ENCODE assay signal across 8 mouse cellular contexts in the genomic region with DNA sequence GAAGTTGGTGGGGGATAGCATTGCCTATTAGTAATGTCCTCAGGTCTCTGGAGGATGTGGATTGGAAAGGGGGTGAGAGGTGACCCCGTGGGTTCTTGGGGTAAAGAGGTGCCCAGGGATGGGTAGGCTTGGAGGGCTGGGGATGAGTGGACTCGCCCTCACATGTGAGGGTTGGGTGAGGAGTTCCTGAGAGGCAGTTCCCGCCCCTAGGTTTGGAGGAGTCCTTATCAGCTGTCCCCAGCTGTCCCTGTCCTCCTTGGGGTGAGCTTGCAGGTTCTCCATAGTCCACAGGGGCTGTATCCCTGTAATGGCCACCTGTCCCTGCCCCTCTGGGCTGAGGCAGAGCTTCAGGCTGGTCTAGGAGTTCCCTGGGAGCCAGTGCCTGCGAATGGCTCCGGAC. TPM values are rescaled to one million over a fixed set of nuclear protein-coding genes. Genes with fewer than 3 reads are reported as not detected.
A peak's percentile ranks its signal among the peaks of the same experiment; 100 is the strongest.
DNase-seq lines count a peak whose midpoint lies in the region; ATAC-seq and TF ChIP-seq lines count a peak whose summit lies in the region.

No protein-coding gene starts in this region.

- H3K27ac ChIP-seq in kidney, postnatal 0 days, result peak overlapping the region; percentile 57; the same call in 1 of the 2 replicates
- no peak overlapping the region for H3K27ac ChIP-seq in embryonic facial prominence, embryonic 12.5 days
- no peak overlapping the region for H3K27ac ChIP-seq in limb, embryonic 12.5 days
- H3K27ac ChIP-seq in spleen, adult 2 months (ENCODE audit: insufficient read depth, low read length), result peak overlapping the region; percentile 14; the same call in 1 of the 2 replicates

- no peak for TF ChIP-seq POLR2A in spleen, adult 2 months (IDR thresholded peaks at IDR 0.05; ENCODE audit: low read depth, low read length)

- H3K4me3 ChIP-seq in kidney, postnatal 0 days (replicated peaks; ENCODE audit: low read depth, low read length), result peak overlapping the region; percentile 68; the same call in 1 of the 2 replicates
- peak overlapping the region; percentile 81 for H3K4me3 ChIP-seq in embryonic facial prominence, embryonic 12.5 days
- H3K4me3 ChIP-seq in limb, embryonic 12.5 days (replicated peaks), result peak overlapping the region; percentile 73
- no peak overlapping the region for H3K4me3 ChIP-seq in spleen, adult 2 months (ENCODE audit: extremely low read depth, insufficient read depth, insufficient read length)

- H3K27me3 ChIP-seq in kidney, postnatal 0 days (ENCODE audit: insufficient read depth, low read length), result no peaks in the 10 kb centered on the region
- no peaks in the 10 kb centered on the region for H3K27me3 ChIP-seq in embryonic facial prominence, embryonic 12.5 days
- no peaks in the 10 kb centered on the region for H3K27me3 ChIP-seq in limb, embryonic 12.5 days
- H3K27me3 ChIP-seq in spleen, adult 2 months (ENCODE audit: control insufficient read depth, insufficient read depth, low read length), result no peaks in the 10 kb centered on the region

- no peaks in the 10 kb centered on the region for H3K9me3 ChIP-seq in kidney, postnatal 0 days (replicated peaks; ENCODE audit: low read length)
- no peaks in the 10 kb centered on the region for H3K9me3 ChIP-seq in embryonic facial prominence, embryonic 12.5 days
- no peaks in the 10 kb centered on the region for H3K9me3 ChIP-seq in limb, embryonic 12.5 days

- peaks cover 22% of the 10 kb centered on the region for H3K36me3 ChIP-seq in kidney, postnatal 0 days (ENCODE audit: insufficient read depth, low read length)
- peaks cover 38% of the 10 kb centered on the region for H3K36me3 ChIP-seq in embryonic facial prominence, embryonic 12.5 days
- peaks cover 49% of the 10 kb centered on the region for H3K36me3 ChIP-seq in limb, embryonic 12.5 days
- H3K36me3 ChIP-seq in spleen, adult 2 months (ENCODE audit: control insufficient read depth, insufficient read depth, low read length), result peaks cover 8% of the 10 kb centered on the region

- H3K4me1 ChIP-seq in kidney, postnatal 0 days (replicated peaks; ENCODE audit: insufficient read depth, low read length), result peaks cover 15% of the 10 kb centered on the region
- H3K4me1 ChIP-seq in embryonic facial prominence, embryonic 12.5 days, result peaks cover 32% of the 10 kb centered on the region
- H3K4me1 ChIP-seq in limb, embryonic 12.5 days (replicated peaks), result peaks cover 35% of the 10 kb centered on the region
- peaks cover 10% of the 10 kb centered on the region; the same call in 1 of the 2 replicates for H3K4me1 ChIP-seq in spleen, adult 2 months (ENCODE audit: control insufficient read depth, insufficient read depth, insufficient read length)

- 0 out of 2 replicates have a peak overlapping the region, but pooled peaks have one; percentile 44 for H3K9ac ChIP-seq in kidney, postnatal 0 days (ENCODE audit: low read depth, low read length)
- peak overlapping the region; percentile 93 for H3K9ac ChIP-seq in embryonic facial prominence, embryonic 12.5 days
- H3K9ac ChIP-seq in limb, embryonic 12.5 days (replicated peaks), result peak overlapping the region; percentile 83

- 80% methylated on average over 5 of the region's 5 CpGs for WGBS in kidney, postnatal 0 days
- WGBS in embryonic facial prominence, embryonic 12.5 days, result 87% methylated on average over 5 of the region's 5 CpGs
- 96% methylated on average over 5 of the region's 5 CpGs for WGBS in limb, embryonic 12.5 days
- WGBS in spleen, adult 2 months, result 68% methylated on average over 5 of the region's 5 CpGs

- TF ChIP-seq CTCF in kidney, postnatal 0 days (IDR thresholded peaks at IDR 0.05; ENCODE audit: low read depth), result no peak
- TF ChIP-seq CTCF in spleen, adult 2 months (IDR thresholded peaks at IDR 0.05; ENCODE audit: extremely low read depth, insufficient read depth, insufficient read length, insufficient replicate concordance), result no peak

- H3K4me2 ChIP-seq in kidney, postnatal 0 days (ENCODE audit: low read length), result peak overlapping the region; percentile 79
- peak overlapping the region; percentile 87 for H3K4me2 ChIP-seq in embryonic facial prominence, embryonic 12.5 days (replicated peaks)
- H3K4me2 ChIP-seq in limb, embryonic 12.5 days, result peak overlapping the region; percentile 98

- DNase-seq in kidney, postnatal 0 days (ENCODE audit: low spot score), result no peak
- DNase-seq in kidney, adult 18-20 months, result no peak
- no peak for DNase-seq in spleen, adult 2 months (ENCODE audit: low read depth in 1 of 2, low spot score in 2 of 2)
- DNase-seq in right cerebral cortex, postnatal 10 days (ENCODE audit: low spot score in 2 of 2), result no peak
- no peak for DNase-seq in lung, postnatal 36 days

- no peak for ATAC-seq in kidney, postnatal 0 days (replicated peaks; ENCODE audit: low FRiP score, low read depth)
- no peak for ATAC-seq in embryonic facial prominence, embryonic 12.5 days (ENCODE audit: insufficient number of reproducible peaks, insufficient read depth, low FRiP score, low TSS enrichment)
- ATAC-seq in limb, embryonic 12.5 days (ENCODE audit: insufficient number of reproducible peaks, insufficient read depth, low FRiP score, low TSS enrichment, low read depth), result no peak
- ATAC-seq in inflammation-experienced regulatory T-cells, adult 6 months, result no peak

RNA-seq across cellular contexts. Expression of a gene that starts 1.7 kb away (rescaled TPM):
- polyA plus RNA-seq in kidney, postnatal 0 days (2015; fragmentation: Nextera tagmentation; extraction: Ambion mirVana), result 1,067 and 1,079 TPM in 2 replicates
- 689 and 691 TPM in 2 replicates for polyA plus RNA-seq in embryonic facial prominence, embryonic 12.5 days (2016; fragmentation: Nextera tagmentation; extraction: Ambion mirVana)
- polyA plus RNA-seq in limb, embryonic 12.5 days (2016; fragmentation: Nextera tagmentation; extraction: Ambion mirVana), result 676 and 680 TPM in 2 replicates
- 208 and 255 TPM in 2 replicates for polyA plus RNA-seq in spleen, adult 2 months (2012; rRNA removed)
- polyA plus RNA-seq in inflammation-experienced regulatory T-cells, adult 6 months (2017; shearing (Covaris generic)), result 100 to 1,000 TPM; 116 to 152 (median 121) TPM

RNA-seq across cellular contexts. Expression of a gene that starts 10.5 kb away (rescaled TPM):
- 0.17 and 0.28 TPM in 2 replicates for polyA plus RNA-seq in kidney, postnatal 0 days (2015; fragmentation: Nextera tagmentation; extraction: Ambion mirVana)
- 0.06 and 0.08 TPM in 2 replicates for polyA plus RNA-seq in embryonic facial prominence, embryonic 12.5 days (2016; fragmentation: Nextera tagmentation; extraction: Ambion mirVana)
- 0.15 TPM in 1 of 2 replicates, not detected in the other for polyA plus RNA-seq in limb, embryonic 12.5 days (2016; fragmentation: Nextera tagmentation; extraction: Ambion mirVana)
- polyA plus RNA-seq in spleen, adult 2 months (2012; rRNA removed), result 0.77 and 1.5 TPM in 2 replicates
- polyA plus RNA-seq in inflammation-experienced regulatory T-cells, adult 6 months (2017; shearing (Covaris generic)), result not detected

RNA-seq across cellular contexts. Expression of a gene that starts 17.1 kb away (rescaled TPM):
- polyA plus RNA-seq in kidney, postnatal 0 days (2015; fragmentation: Nextera tagmentation; extraction: Ambion mirVana), result 0.34 and 0.50 TPM in 2 replicates
- 0.55 and 1.5 TPM in 2 replicates for polyA plus RNA-seq in embryonic facial prominence, embryonic 12.5 days (2016; fragmentation: Nextera tagmentation; extraction: Ambion mirVana)
- 0.74 and 1.2 TPM in 2 replicates for polyA plus RNA-seq in limb, embryonic 12.5 days (2016; fragmentation: Nextera tagmentation; extraction: Ambion mirVana)
- polyA plus RNA-seq in spleen, adult 2 months (2012; rRNA removed), result 1.7 and 1.8 TPM in 2 replicates
- polyA plus RNA-seq in inflammation-experienced regulatory T-cells, adult 6 months (2017; shearing (Covaris generic)), result 1 to 10 TPM in 1 of 3 experiments, under 1 TPM in 2; 0.62 to 3.2 (median 0.94) TPM

RNA-seq across cellular contexts. Expression of a gene that starts 24.0 kb away (rescaled TPM):
- polyA plus RNA-seq in kidney, postnatal 0 days (2015; fragmentation: Nextera tagmentation; extraction: Ambion mirVana), result 68.1 and 75.7 TPM in 2 replicates
- polyA plus RNA-seq in embryonic facial prominence, embryonic 12.5 days (2016; fragmentation: Nextera tagmentation; extraction: Ambion mirVana), result 137 and 146 TPM in 2 replicates
- polyA plus RNA-seq in limb, embryonic 12.5 days (2016; fragmentation: Nextera tagmentation; extraction: Ambion mirVana), result 139 and 149 TPM in 2 replicates
- 119 and 143 TPM in 2 replicates for polyA plus RNA-seq in spleen, adult 2 months (2012; rRNA removed)
- 10 to 100 TPM; 13.9 to 26.7 (median 20.5) TPM for polyA plus RNA-seq in inflammation-experienced regulatory T-cells, adult 6 months (2017; shearing (Covaris generic))

RNA-seq across cellular contexts. Expression of a gene that starts 36.8 kb away (rescaled TPM):
- polyA plus RNA-seq in kidney, postnatal 0 days (2015; fragmentation: Nextera tagmentation; extraction: Ambion mirVana), result 82.5 and 84.9 TPM in 2 replicates
- polyA plus RNA-seq in embryonic facial prominence, embryonic 12.5 days (2016; fragmentation: Nextera tagmentation; extraction: Ambion mirVana), result 66.1 and 68.6 TPM in 2 replicates
- polyA plus RNA-seq in limb, embryonic 12.5 days (2016; fragmentation: Nextera tagmentation; extraction: Ambion mirVana), result 57.6 and 63.1 TPM in 2 replicates
- polyA plus RNA-seq in spleen, adult 2 months (2012; rRNA removed), result 47.9 and 77.7 TPM in 2 replicates
- polyA plus RNA-seq in inflammation-experienced regulatory T-cells, adult 6 months (2017; shearing (Covaris generic)), result 10 to 100 TPM; 15.9 to 25.7 (median 17.5) TPM

Comparison
In these comparisons a context has a peak if more than half of its experiments do, and no peak if none do; other contexts are left out.
1. H3K27ac ChIP-seq: peak in kidney, postnatal 0 days (single experiment) and spleen, adult 2 months (single experiment); none in embryonic facial prominence, embryonic 12.5 days (single experiment) and limb, embryonic 12.5 days (single experiment).
2. Peak in every context shown above with its lines, with median percentiles within 50 percentile points of each other: H3K4me2 ChIP-seq and H3K9ac ChIP-seq.